Mouse (Mus musculus) liver, postnatal 0 days (tissue): ENCODE data around the gene Alpk1.

Experiments used
- CTCF ChIP-seq: sonication (generic); IDR thresholded peaks from 2 replicates; pipeline ENCODE4 v1.5.1; 2016; ENCODE audit warnings: antibody characterized with exemption, low read depth
- EP300 ChIP-seq: IDR thresholded peaks from 2 replicates; pipeline ENCODE4 v1.6.1; 2016; ENCODE audit warnings: antibody characterized with exemption, low read depth, mild to moderate bottlenecking

- TF ChIP-seq CTCF (no peak), EP300 (no peak)
These were observed 150.1 kb downstream of the Alpk1 start for GRCm38 (mm10) chr3:127630190-127630589.
